Mouse (Mus musculus): Measurements from ENCODE around the gene Gm8720. TPM values are rescaled to one million over a fixed set of nuclear protein-coding genes. Genes with fewer than 3 reads are reported as not detected.

The Gm8720 gene
- not detected in 2 replicates for polyA plus RNA-seq (2015; fragmentation: Nextera tagmentation; extraction: Ambion mirVana)

DNA sequence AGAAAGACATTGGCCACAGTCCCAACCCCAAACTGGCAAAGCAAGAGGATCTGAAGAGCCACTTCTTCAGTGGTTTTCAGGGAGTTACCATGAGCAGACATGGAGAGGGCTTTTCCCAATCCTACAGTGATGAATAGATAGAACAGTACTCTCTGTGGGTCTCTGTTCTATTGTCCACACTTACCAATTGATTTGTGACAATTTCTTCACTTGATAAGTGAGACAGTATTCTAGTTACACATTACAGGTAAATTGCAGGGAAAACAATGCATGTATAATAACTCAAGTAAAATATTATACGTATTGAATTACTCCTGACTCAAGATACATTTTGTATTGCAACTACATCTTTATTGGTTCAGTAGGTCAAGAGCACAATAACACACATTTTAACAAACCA, at the start of gene Gm8720:
TSS of gene Gm8720 (minus strand) at position 101 of the 400 bp plus-strand sequence.

DNA sequence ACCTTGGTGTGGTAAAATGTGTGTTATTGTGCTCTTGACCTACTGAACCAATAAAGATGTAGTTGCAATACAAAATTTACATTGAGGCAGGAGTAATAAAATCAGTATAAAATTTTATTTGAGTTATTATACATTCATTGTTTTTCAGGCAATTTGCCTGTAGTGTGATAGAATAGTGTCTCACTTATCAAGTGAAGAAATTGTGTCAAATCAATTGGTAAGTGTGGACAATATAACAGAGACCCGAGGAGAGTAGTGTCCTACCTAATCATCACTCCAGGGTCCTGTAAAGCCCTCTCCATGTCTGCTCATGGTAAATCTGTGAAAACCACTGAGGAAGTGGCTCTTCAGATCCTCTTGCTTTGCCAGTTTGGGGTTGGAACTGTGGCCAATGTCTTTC, 12.0 kb downstream of the Gm8720 start, which contains the start of gene Vmn1r163:
TSS of gene Vmn1r163 (plus strand) at position 301 of the 400 bp plus-strand sequence.

GRCm38 (mm10) chr7:23019823-23020222, 47.4 kb downstream of the Gm8720 start, which contains the start of gene Gm4216:
Gene Gm4216, minus strand, starts transcription at chr7:23019923.

Other genes with a start within 250 kb of the Gm8720 start
- not detected in 2 replicates for gene Vmn1r159, start 223.9 kb downstream of the Gm8720 start, polyA plus RNA-seq (2015; fragmentation: Nextera tagmentation; extraction: Ambion mirVana)
- not detected in 2 replicates for gene Vmn1r160, start 196.2 kb downstream of the Gm8720 start, polyA plus RNA-seq (2015; fragmentation: Nextera tagmentation; extraction: Ambion mirVana)
- gene Gm4214, start 82.8 kb downstream of the Gm8720 start, polyA plus RNA-seq (2015; fragmentation: Nextera tagmentation; extraction: Ambion mirVana), result not detected in 2 replicates
- gene Gm4216, start 47.5 kb downstream of the Gm8720 start, polyA plus RNA-seq (2015; fragmentation: Nextera tagmentation; extraction: Ambion mirVana), result not detected in 2 replicates
- not detected in 2 replicates for gene Vmn1r163, start 11.9 kb downstream of the Gm8720 start, polyA plus RNA-seq (2015; fragmentation: Nextera tagmentation; extraction: Ambion mirVana)
- gene Gm10662, start 77.0 kb upstream of the Gm8720 start, polyA plus RNA-seq (2015; fragmentation: Nextera tagmentation; extraction: Ambion mirVana), result not detected in 2 replicates
- gene Vmn1r165, start 149.9 kb upstream of the Gm8720 start, polyA plus RNA-seq (2015; fragmentation: Nextera tagmentation; extraction: Ambion mirVana), result not detected in 2 replicates
- gene Vmn1r166, start 184.2 kb upstream of the Gm8720 start, polyA plus RNA-seq (2015; fragmentation: Nextera tagmentation; extraction: Ambion mirVana), result not detected in 2 replicates
- gene Gm6902, start 211.4 kb upstream of the Gm8720 start, polyA plus RNA-seq (2015; fragmentation: Nextera tagmentation; extraction: Ambion mirVana), result not detected in 2 replicates
- gene Nlrp4e, start 233.7 kb upstream of the Gm8720 start, polyA plus RNA-seq (2015; fragmentation: Nextera tagmentation; extraction: Ambion mirVana), result not detected in 2 replicates

All from neural tube, postnatal 0 days (tissue).